In the genomic region with DNA sequence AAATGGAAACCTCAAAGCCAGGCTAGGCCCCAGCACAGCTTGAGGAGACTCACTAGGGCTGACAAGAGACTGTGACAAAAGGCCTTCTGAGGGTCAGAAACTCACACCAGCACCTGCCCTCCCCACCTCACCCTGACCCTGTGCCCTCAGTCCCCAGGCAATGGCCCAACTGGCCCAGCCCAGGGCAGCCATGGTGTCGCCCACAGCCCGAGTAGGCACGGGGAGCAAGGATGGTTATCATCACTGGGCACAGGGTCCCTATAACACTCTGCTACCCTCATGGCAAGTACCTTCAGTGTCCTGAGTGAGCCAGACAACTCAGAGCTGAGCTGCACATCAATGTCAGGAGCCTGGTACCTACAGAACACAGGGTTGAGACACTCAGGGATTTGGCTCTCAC, we compare ENCODE assay signal across 25 mouse cellular contexts. TPM values are rescaled to one million over a fixed set of nuclear protein-coding genes. Genes with fewer than 3 reads are reported as not detected.
"Had no signal": no experiment of that assay in that cellular context is flagged by ENCODE, and none has a peak within 500 bp of the region (broad histone marks: within the 10 kb centered on the region; RNA-seq: fewer than 3 reads in every experiment).

No protein-coding gene starts in this region.

- H3K4me1 ChIP-seq: neural tube, embryonic 13.5 days; stomach, embryonic 15.5 days had no signal

- H3K9me3 ChIP-seq: neural tube, embryonic 13.5 days; neural tube, embryonic 15.5 days; stomach, embryonic 15.5 days had no signal

- DNase-seq: retina, postnatal 1 day; right cerebral cortex, adult 18-20 months; right cerebral cortex, postnatal 14 days; right cerebral cortex, postnatal 25 days; right cerebral cortex, postnatal 4 days; spleen, adult 18-20 months; thymus, adult 18-20 months; thymus, adult 2 months; thymus, postnatal 14 days; thymus, postnatal 25 days; thymus, postnatal 36 days; thymus, postnatal 4 days had no signal

- H3K4me2 ChIP-seq: neural tube, embryonic 13.5 days; neural tube, embryonic 15.5 days; stomach, embryonic 15.5 days had no signal

- H3K27ac ChIP-seq: neural tube, embryonic 13.5 days; neural tube, embryonic 15.5 days; stomach, embryonic 15.5 days; stomach, postnatal 0 days had no signal

- H3K4me3 ChIP-seq: neural tube, embryonic 13.5 days; neural tube, embryonic 15.5 days; stomach, embryonic 15.5 days had no signal

- H3K9ac ChIP-seq: neural tube, embryonic 13.5 days; neural tube, embryonic 15.5 days; stomach, embryonic 15.5 days had no signal

- H3K27me3 ChIP-seq: neural tube, embryonic 13.5 days; neural tube, embryonic 15.5 days; stomach, embryonic 15.5 days had no signal

RNA-seq across cellular contexts. Expression of a gene that starts 56.2 kb away (rescaled TPM):
- total RNA-seq: neutrophil, adult 5-6 weeks had no signal
- polyA plus RNA-seq: neural tube, embryonic 13.5 days; neural tube, embryonic 14.5 days; neural tube, embryonic 15.5 days; small intestine, adult 2 months; spleen, adult 2 months; stomach, embryonic 14.5 days; stomach, embryonic 15.5 days; stomach, embryonic 16.5 days; stomach, postnatal 0 days; testis, adult 2 months; thymus, postnatal 0 days; urinary bladder, adult 2 months had no signal

RNA-seq across cellular contexts. Expression of a gene that starts 58.9 kb away (rescaled TPM):
- total RNA-seq: neutrophil, adult 5-6 weeks had no signal
- polyA plus RNA-seq: neural tube, embryonic 13.5 days; neural tube, embryonic 14.5 days; neural tube, embryonic 15.5 days; small intestine, adult 2 months; spleen, adult 2 months; stomach, embryonic 14.5 days; stomach, embryonic 15.5 days; stomach, embryonic 16.5 days; stomach, postnatal 0 days; testis, adult 2 months; thymus, postnatal 0 days; urinary bladder, adult 2 months had no signal
